Mouse (Mus musculus): ENCODE measurements around the gene Liph.
"Not testable (repeated sequence)": the region's sequence is repeated elsewhere in the genome, so short reads cannot be mapped to it uniquely, and the experiment has no call there.

GRCm38 (mm10) chr16:21908906-21909305 is 86.6 kb downstream of the Liph start:
- not testable (repeated sequence) for TF ChIP-seq CTCF, EP300 (IDR thresholded peaks at IDR 0.05; ENCODE audit: low read depth)

Measured in liver, embryonic 14.5 days (tissue).